In the genomic region with DNA sequence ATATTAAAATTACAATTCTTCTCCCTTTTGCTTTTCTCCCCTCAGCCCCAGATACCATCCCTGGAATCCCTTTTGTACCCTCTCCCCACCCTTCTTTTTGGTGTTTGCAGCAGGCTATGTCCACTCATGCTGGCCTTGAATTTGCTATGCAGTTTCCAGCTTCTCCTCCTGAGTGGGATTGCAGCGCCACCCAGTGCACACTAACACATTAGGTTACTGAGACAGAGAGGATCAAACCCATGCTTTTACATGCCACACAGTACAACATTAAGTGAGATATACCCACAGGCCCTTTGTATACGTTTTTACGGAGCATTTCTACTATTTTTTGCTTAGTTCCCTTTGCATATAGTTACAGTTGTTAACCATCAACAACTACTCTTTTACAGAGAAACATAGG, we compare ENCODE assay signal across 20 mouse cellular contexts. TPM values are rescaled to one million over a fixed set of nuclear protein-coding genes. Genes with fewer than 3 reads are reported as not detected.
A peak's percentile ranks its signal among the peaks of the same experiment; 100 is the strongest.
DNase-seq lines count a peak whose midpoint lies in the region; TF ChIP-seq lines count a peak whose summit lies in the region.
"Had no signal": no experiment of that assay in that cellular context is flagged by ENCODE, and none has a peak within 500 bp of the region (broad histone marks: within the 10 kb centered on the region; RNA-seq: fewer than 3 reads in every experiment).

No protein-coding gene starts in this region.

- peak; percentile 75 for DNase-seq in heart, embryonic 10.5 days (ENCODE audit: low spot score)
- no peak for DNase-seq in heart, postnatal 14 days
- no peak for DNase-seq in left cerebral cortex, adult 2 months (ENCODE audit: extremely low spot score in 1 of 2, low spot score in 2 of 2)
- no peak for DNase-seq in left cerebral cortex, adult 11 months (ENCODE audit: low spot score)
- DNase-seq in CH12.LX (ENCODE audit: extremely low read depth) = peak; percentile 27
- peak; percentile 8 for DNase-seq in brain, adult 2 months (ENCODE audit: low read depth, low spot score)
- DNase-seq in limb, embryonic 10.5 days (ENCODE audit: low spot score) = no peak
- DNase-seq in cerebellum, adult 11-12 months = no peak
- DNase-seq: cerebellum, postnatal 36 days; heart, adult 11 months; lung, adult 2 months; right cerebral cortex, postnatal 25 days; thymus, postnatal 4 days had no signal

- intact Hi-C loops in heart, postnatal 14 days (cut with DNase I) = no loop called here
- intact Hi-C loops in left cerebral cortex, adult 2 months (cut with DNase I) = no loop called here

- H3K4me3 ChIP-seq in heart, embryonic 10.5 days = no peak overlapping the region
- no peak overlapping the region for H3K4me3 ChIP-seq in left cerebral cortex, adult 2 months
- H3K4me3 ChIP-seq in CH12.LX (replicated peaks in 1 of 3; ENCODE audit: low read depth in 2 of 3, low read length in 2 of 3, poor library complexity in 1 of 3) = no peak overlapping the region
- no peak overlapping the region for H3K4me3 ChIP-seq in limb, embryonic 10.5 days
- H3K4me3 ChIP-seq: erythroblast, embryonic 14.5 days; midbrain, embryonic 10.5 days; stomach, embryonic 15.5 days had no signal

- no peaks in the 10 kb centered on the region for H3K79me2 ChIP-seq in CH12.LX (replicated peaks; ENCODE audit: control insufficient read depth, extremely low read depth, insufficient read depth, poor library complexity, severe bottlenecking)

- no peak for TF ChIP-seq POLR2A in CH12.LX (IDR thresholded peaks at IDR 0.05; ENCODE audit: low read depth, low read length)

- no peak for TF ChIP-seq EP300 in CH12.LX (IDR thresholded peaks at IDR 0.05; ENCODE audit: low read length)

- no peaks in the 10 kb centered on the region for H3K4me1 ChIP-seq in heart, embryonic 10.5 days
- no peaks in the 10 kb centered on the region for H3K4me1 ChIP-seq in CH12.LX (ENCODE audit: control insufficient read depth in 1 of 2, insufficient read depth in 2 of 2)
- no peaks in the 10 kb centered on the region for H3K4me1 ChIP-seq in limb, embryonic 10.5 days
- H3K4me1 ChIP-seq: midbrain, embryonic 10.5 days; stomach, embryonic 15.5 days had no signal

- WGBS in heart, embryonic 10.5 days = 38% methylated on average over 3 of the region's 3 CpGs
- WGBS in limb, embryonic 10.5 days = 54% methylated on average over 3 of the region's 3 CpGs

- peak; percentile 22 for TF ChIP-seq CTCF in left cerebral cortex, adult 2 months (IDR thresholded peaks at IDR 0.05)
- TF ChIP-seq CTCF in CH12.LX (conservative IDR thresholded peaks at IDR 0.05 in 1 of 2, IDR thresholded peaks at IDR 0.05 in 1 of 2; ENCODE audit: low read depth in 2 of 2, low read length in 2 of 2) = peak in 1 of 2 experiments; percentile 35; a peak in 2 of 4 replicates

- dilution Hi-C loops in CH12.LX (cut with MboI; ENCODE audit: extremely low pct_ligation_motif_present, extremely low pct_unique_long_range_greater_than_20kb, low sequenced_read_pairs) = no loop called here

- H3K9ac ChIP-seq in CH12.LX (ENCODE audit: insufficient read depth, low read depth) = no peak overlapping the region
- H3K9ac ChIP-seq: stomach, embryonic 15.5 days had no signal

- H3K36me3 ChIP-seq in heart, embryonic 10.5 days = no peaks in the 10 kb centered on the region
- H3K36me3 ChIP-seq in CH12.LX (replicated peaks in 1 of 2; ENCODE audit: control insufficient read depth in 1 of 2, insufficient read depth in 1 of 2, low read length in 1 of 2) = no peaks in the 10 kb centered on the region
- H3K36me3 ChIP-seq in limb, embryonic 10.5 days = no peaks in the 10 kb centered on the region
- H3K36me3 ChIP-seq: midbrain, embryonic 10.5 days; stomach, embryonic 15.5 days had no signal

- peak; percentile 42 for TF ChIP-seq RAD21 in CH12.LX (IDR thresholded peaks at IDR 0.05; ENCODE audit: low read depth, low read length)

- no peaks in the 10 kb centered on the region for H3K9me3 ChIP-seq in heart, embryonic 10.5 days
- H3K9me3 ChIP-seq in CH12.LX (replicated peaks; ENCODE audit: low read length) = no peaks in the 10 kb centered on the region
- H3K9me3 ChIP-seq in limb, embryonic 10.5 days (replicated peaks) = no peaks in the 10 kb centered on the region
- H3K9me3 ChIP-seq: midbrain, embryonic 10.5 days; stomach, embryonic 15.5 days had no signal

- no peaks in the 10 kb centered on the region for H3K27me3 ChIP-seq in heart, embryonic 10.5 days (ENCODE audit: insufficient read depth, poor library complexity, severe bottlenecking)
- H3K27me3 ChIP-seq in CH12.LX (replicated peaks) = no peaks in the 10 kb centered on the region
- H3K27me3 ChIP-seq in limb, embryonic 10.5 days (ENCODE audit: low read depth, poor library complexity, severe bottlenecking) = no peaks in the 10 kb centered on the region
- H3K27me3 ChIP-seq: stomach, embryonic 15.5 days had no signal

- in situ Hi-C loops in CH12.LX (cut with MboI; ENCODE audit: low pct_ligation_motif_present, low pct_unique_long_range_greater_than_20kb, low sequenced_read_pairs) = no loop called here

- H3K27ac ChIP-seq in heart, embryonic 10.5 days = no peak overlapping the region
- H3K27ac ChIP-seq in left cerebral cortex, adult 2 months = no peak overlapping the region
- H3K27ac ChIP-seq in CH12.LX (ENCODE audit: insufficient read depth, low read depth) = no peak overlapping the region
- H3K27ac ChIP-seq in limb, embryonic 10.5 days = no peak overlapping the region
- H3K27ac ChIP-seq: midbrain, embryonic 10.5 days; stomach, embryonic 15.5 days had no signal

- no peak overlapping the region for H3K4me2 ChIP-seq in CH12.LX (ENCODE audit: insufficient read depth, low read depth, poor library complexity, severe bottlenecking)
- H3K4me2 ChIP-seq: stomach, embryonic 15.5 days had no signal

TF ChIP-seq in CH12.LX, 34 proteins besides CTCF, POLR2A, EP300 and RAD21 (continues in another document):
- TF ChIP-seq MYC (IDR thresholded peaks at IDR 0.05; ENCODE audit: low read depth, low read length) (no peak), CHD1 (IDR thresholded peaks at IDR 0.05; ENCODE audit: low read depth, low read length) (no peak), KAT2A (IDR thresholded peaks at IDR 0.05; ENCODE audit: insufficient replicate concordance, low read length) (no peak), SIN3A (IDR thresholded peaks at IDR 0.05; ENCODE audit: low read length) (no peak), TCF12 (IDR thresholded peaks at IDR 0.05; ENCODE audit: low read depth, low read length) (no peak), RCOR1 (conservative IDR thresholded peaks at IDR 0.05; ENCODE audit: low read depth, low read length) (no peak), NRF1 (IDR thresholded peaks at IDR 0.05; ENCODE audit: low read depth, low read length) (no peak), ZKSCAN1 (IDR thresholded peaks at IDR 0.05; ENCODE audit: borderline replicate concordance, low read depth, low read length) (no peak), ELF1 (IDR thresholded peaks at IDR 0.05; ENCODE audit: low read depth, low read length) (no peak), MAZ (IDR thresholded peaks at IDR 0.05; ENCODE audit: low read depth, low read length) (no peak), UBTF (IDR thresholded peaks at IDR 0.05; ENCODE audit: low read depth, low read length) (no peak), TBP (conservative IDR thresholded peaks at IDR 0.05; ENCODE audit: low read depth, low read length) (no peak), JUN (IDR thresholded peaks at IDR 0.05; ENCODE audit: insufficient read depth, low read depth, low read length) (no peak), NELFE (IDR thresholded peaks at IDR 0.05; ENCODE audit: low read depth, low read length) (no peak), MAX (IDR thresholded peaks at IDR 0.05; ENCODE audit: low read length) (no peak), ETS1 (conservative IDR thresholded peaks at IDR 0.05; ENCODE audit: low read depth, low read length) (no peak), JUND (conservative IDR thresholded peaks at IDR 0.05; ENCODE audit: low read depth, low read length) (no peak)

RNA-seq across cellular contexts. Expression of a gene that starts 6.0 kb away (rescaled TPM):
- not detected in 2 replicates for polyA plus RNA-seq in heart, embryonic 10.5 days (2016; fragmentation: Nextera tagmentation; extraction: Ambion mirVana)
- not detected for total RNA-seq in heart, postnatal 14 days (2021)
- not detected for total RNA-seq in left cerebral cortex, adult 2 months (2021)
- total RNA-seq in CH12.LX (2012; rRNA removed) (not detected in 2 replicates), CH12.LX (2014; rRNA removed) (not detected in 2 replicates)
- polyA plus RNA-seq in CH12.LX (2012; ENCODE audit: insufficient read length, low read depth) = not detected in 2 replicates
- not detected in 2 replicates for polyA plus RNA-seq in limb, embryonic 10.5 days (2016; fragmentation: Nextera tagmentation; extraction: Ambion mirVana)
- total RNA-seq: hematopoietic stem cell, adult 5-6 weeks; left cerebral cortex, postnatal 14 days had no signal
- polyA plus RNA-seq: erythroblast, embryonic 14.5 days; large intestine, adult 2 months; lung, adult 2 months; midbrain, embryonic 10.5 days; neural tube, embryonic 14.5 days; stomach, embryonic 15.5 days had no signal

RNA-seq across cellular contexts. Expression of a gene that starts 21.3 kb away (rescaled TPM):
- polyA plus RNA-seq in heart, embryonic 10.5 days (2016; fragmentation: Nextera tagmentation; extraction: Ambion mirVana) = not detected in 2 replicates
- not detected for total RNA-seq in heart, postnatal 14 days (2021)
- total RNA-seq in left cerebral cortex, adult 2 months (2021) = not detected
- total RNA-seq in CH12.LX (2012; rRNA removed) = not detected in 2 replicates
- not detected in 2 replicates for total RNA-seq in CH12.LX (2014; rRNA removed)
- not detected in 2 replicates for polyA plus RNA-seq in CH12.LX (2012; ENCODE audit: insufficient read length, low read depth)
- polyA plus RNA-seq in limb, embryonic 10.5 days (2016; fragmentation: Nextera tagmentation; extraction: Ambion mirVana) = not detected in 2 replicates
- total RNA-seq: hematopoietic stem cell, adult 5-6 weeks; left cerebral cortex, postnatal 14 days had no signal
- polyA plus RNA-seq: erythroblast, embryonic 14.5 days; large intestine, adult 2 months; lung, adult 2 months; midbrain, embryonic 10.5 days; neural tube, embryonic 14.5 days; stomach, embryonic 15.5 days had no signal

RNA-seq across cellular contexts. Expression of a gene that starts 21.9 kb away (rescaled TPM):
- polyA plus RNA-seq in heart, embryonic 10.5 days (2016; fragmentation: Nextera tagmentation; extraction: Ambion mirVana) = not detected in 2 replicates
- not detected for total RNA-seq in heart, postnatal 14 days (2021)
- not detected for total RNA-seq in left cerebral cortex, adult 2 months (2021)
- total RNA-seq in CH12.LX (2012; rRNA removed) (not detected in 2 replicates), CH12.LX (2014; rRNA removed) (not detected in 2 replicates)
- not detected in 2 replicates for polyA plus RNA-seq in CH12.LX (2012; ENCODE audit: insufficient read length, low read depth)
- not detected in 2 replicates for polyA plus RNA-seq in limb, embryonic 10.5 days (2016; fragmentation: Nextera tagmentation; extraction: Ambion mirVana)
- total RNA-seq: hematopoietic stem cell, adult 5-6 weeks; left cerebral cortex, postnatal 14 days had no signal
- polyA plus RNA-seq: erythroblast, embryonic 14.5 days; large intestine, adult 2 months; lung, adult 2 months; midbrain, embryonic 10.5 days; neural tube, embryonic 14.5 days; stomach, embryonic 15.5 days had no signal

RNA-seq across cellular contexts. Expression of a gene that starts 36.8 kb away (rescaled TPM):
- polyA plus RNA-seq in heart, embryonic 10.5 days (2016; fragmentation: Nextera tagmentation; extraction: Ambion mirVana) = not detected in 2 replicates
- total RNA-seq in heart, postnatal 14 days (2021) = not detected
- not detected for total RNA-seq in left cerebral cortex, adult 2 months (2021)
- total RNA-seq in CH12.LX (2012; rRNA removed) = not detected in 2 replicates
- not detected in 2 replicates for total RNA-seq in CH12.LX (2014; rRNA removed)
- polyA plus RNA-seq in CH12.LX (2012; ENCODE audit: insufficient read length, low read depth) = not detected in 2 replicates
- polyA plus RNA-seq in limb, embryonic 10.5 days (2016; fragmentation: Nextera tagmentation; extraction: Ambion mirVana) = not detected in 2 replicates
- total RNA-seq: hematopoietic stem cell, adult 5-6 weeks; left cerebral cortex, postnatal 14 days had no signal
- polyA plus RNA-seq: erythroblast, embryonic 14.5 days; large intestine, adult 2 months; lung, adult 2 months; midbrain, embryonic 10.5 days; neural tube, embryonic 14.5 days; stomach, embryonic 15.5 days had no signal

RNA-seq across cellular contexts. Expression of a gene that starts 37.7 kb away (rescaled TPM):
- not detected in 2 replicates for polyA plus RNA-seq in heart, embryonic 10.5 days (2016; fragmentation: Nextera tagmentation; extraction: Ambion mirVana)
- not detected for total RNA-seq in heart, postnatal 14 days (2021)
- not detected for total RNA-seq in left cerebral cortex, adult 2 months (2021)
- total RNA-seq in CH12.LX (2012; rRNA removed) = not detected in 2 replicates
- total RNA-seq in CH12.LX (2014; rRNA removed) = not detected in 2 replicates
- not detected in 2 replicates for polyA plus RNA-seq in CH12.LX (2012; ENCODE audit: insufficient read length, low read depth)
- polyA plus RNA-seq in limb, embryonic 10.5 days (2016; fragmentation: Nextera tagmentation; extraction: Ambion mirVana) = not detected in 2 replicates
- total RNA-seq: hematopoietic stem cell, adult 5-6 weeks; left cerebral cortex, postnatal 14 days had no signal
- polyA plus RNA-seq: erythroblast, embryonic 14.5 days; large intestine, adult 2 months; lung, adult 2 months; midbrain, embryonic 10.5 days; neural tube, embryonic 14.5 days; stomach, embryonic 15.5 days had no signal

Comparison
In these comparisons a context has a peak if more than half of its experiments do, and no peak if none do; other contexts are left out.
1. DNase-seq: peak in heart, embryonic 10.5 days (single experiment), CH12.LX (single experiment) and brain, adult 2 months (single experiment); none in heart, postnatal 14 days (0 of 2), left cerebral cortex, adult 2 months (0 of 2), left cerebral cortex, adult 11 months (single experiment), limb, embryonic 10.5 days (single experiment) and cerebellum, adult 11-12 months (single experiment).